Mouse (Mus musculus) MEL (cell line): Measurements from ENCODE around the gene Vmn1r42. TPM values are rescaled to one million over a fixed set of nuclear protein-coding genes. Genes with fewer than 3 reads are reported as not detected.

Experiments
- DNase-seq: peaks from one replicate; pipeline ENCODE4 v3.0.0; 2011; ENCODE audit warnings: low read depth, low spot score
- H3K27ac ChIP-seq: 2 replicates; pipeline ENCODE4 v1.5.1; 2012; ENCODE audit warnings: low read depth, mild to moderate bottlenecking, control low read depth, low read length, moderate library complexity; ENCODE audit not compliant: control insufficient read depth
- H3K27me3 ChIP-seq, 2 experiments: fragments of 150-350 bp in 1 of 2; sonication (generic) in 1 of 2; 2 replicates each; pipeline ENCODE4 v1.6.1; 2012; ENCODE audit warnings: low read length in 2 of 2, mild to moderate bottlenecking in 2 of 2, improper control_type of control experiment in 1 of 2, moderate library complexity in 1 of 2; ENCODE audit not compliant: insufficient read depth in 2 of 2, control insufficient read depth in 1 of 2
- H3K36me3 ChIP-seq, 2 experiments: 2 replicates each; pipeline ENCODE4 v1.6.1; 2012 to 2014; ENCODE audit warnings: low read length in 2 of 2, improper control_type of control experiment in 1 of 2, inconsistent platforms in 1 of 2, mild to moderate bottlenecking in 1 of 2; ENCODE audit not compliant: insufficient read depth in 2 of 2, control insufficient read depth in 1 of 2
- H3K4me1 ChIP-seq, 2 experiments: fragments of 150-350 bp in 1 of 2; sonication (generic) in 1 of 2; 2 replicates each; pipeline ENCODE4 v1.6.1; 2012; ENCODE audit warnings: low read length in 2 of 2, improper control_type of control experiment in 1 of 2, mild to moderate bottlenecking in 1 of 2; ENCODE audit not compliant: insufficient read depth in 2 of 2, control insufficient read depth in 1 of 2
- H3K4me3 ChIP-seq, 2 experiments: fragments of 150-350 bp in 1 of 2; sonication (generic) in 1 of 2; 2 replicates each; pipeline ENCODE4 v1.5.1; 2012; ENCODE audit warnings: low read depth in 2 of 2, low read length in 2 of 2, mild to moderate bottlenecking in 2 of 2, moderate library complexity in 2 of 2, control low read depth in 1 of 2, improper control_type of control experiment in 1 of 2; ENCODE audit not compliant: control insufficient read depth in 1 of 2, insufficient read depth in 1 of 2
- H3K79me2 ChIP-seq: 2 replicates; pipeline ENCODE4 v1.6.1; 2012; ENCODE audit warnings: mild to moderate bottlenecking, low read length, moderate library complexity; ENCODE audit not compliant: control insufficient read depth, poor library complexity, insufficient read depth
- H3K9ac ChIP-seq: 2 replicates; pipeline ENCODE4 v1.6.1; 2012; ENCODE audit warnings: low read depth, mild to moderate bottlenecking, control low read depth, low read length, moderate library complexity; ENCODE audit not compliant: control insufficient read depth, poor library complexity, severe bottlenecking
- H3K9me3 ChIP-seq: fragments of 150-350 bp; sonication (generic); replicated peaks from 2 replicates; pipeline ENCODE4 v1.6.1; 2012; ENCODE audit warnings: mild to moderate bottlenecking, low read length, improper control_type of control experiment, moderate library complexity; ENCODE audit not compliant: insufficient read depth
- CHD1 ChIP-seq: IDR thresholded peaks from 2 replicates; pipeline ENCODE4 v1.6.1; 2012; ENCODE audit warnings: low read depth, mild to moderate bottlenecking, inconsistent platforms, low read length, improper control_type of control experiment
- ETS1 ChIP-seq: IDR thresholded peaks from 2 replicates; pipeline ENCODE4 v1.6.1; 2012; ENCODE audit warnings: low read depth, mild to moderate bottlenecking, inconsistent platforms, low read length, improper control_type of control experiment, moderate library complexity
- GABPA ChIP-seq: IDR thresholded peaks from 2 replicates; pipeline ENCODE4 v1.6.1; 2012; ENCODE audit warnings: low read depth, mild to moderate bottlenecking, inconsistent platforms, low read length, improper control_type of control experiment, moderate library complexity
- GATA1 ChIP-seq: IDR thresholded peaks from 2 replicates; pipeline ENCODE4 v1.6.1; 2011; ENCODE audit warnings: low read depth, low read length, improper control_type of control experiment
- HCFC1 ChIP-seq: IDR thresholded peaks from 2 replicates; pipeline ENCODE4 v1.6.1; 2012; ENCODE audit warnings: low read depth, mild to moderate bottlenecking, inconsistent platforms, low read length, improper control_type of control experiment, moderate library complexity
- JUND ChIP-seq: IDR thresholded peaks from 2 replicates; pipeline ENCODE4 v1.6.1; 2011; ENCODE audit warnings: low read depth, mild to moderate bottlenecking, improper control_type of control experiment, low read length
- KAT2A ChIP-seq: conservative IDR thresholded peaks from 2 replicates; pipeline ENCODE4 v1.6.1; 2012; ENCODE audit warnings: low read depth, low read length, improper control_type of control experiment, inconsistent platforms
- MAFK ChIP-seq: IDR thresholded peaks from 2 replicates; pipeline ENCODE4 v1.6.1; 2011; ENCODE audit warnings: low read depth, mild to moderate bottlenecking, low read length, improper control_type of control experiment, borderline replicate concordance
- MAZ ChIP-seq: IDR thresholded peaks from 2 replicates; pipeline ENCODE4 v1.6.1; 2012; ENCODE audit warnings: low read depth, mild to moderate bottlenecking, inconsistent platforms, low read length, improper control_type of control experiment
- MEF2A ChIP-seq: IDR thresholded peaks from 2 replicates; pipeline ENCODE4 v1.6.1; 2014; ENCODE audit warnings: low read depth, mild to moderate bottlenecking, inconsistent platforms, low read length, improper control_type of control experiment; ENCODE audit not compliant: poor library complexity, insufficient replicate concordance, severe bottlenecking; ENCODE audit errors: extremely low read depth
- MXI1 ChIP-seq: IDR thresholded peaks from 2 replicates; pipeline ENCODE4 v1.6.1; 2011; ENCODE audit warnings: mild to moderate bottlenecking, low read depth, low read length, improper control_type of control experiment
- NRF1 ChIP-seq: IDR thresholded peaks from 2 replicates; pipeline ENCODE4 v1.6.1; 2014; ENCODE audit warnings: low read depth, mild to moderate bottlenecking, inconsistent platforms, low read length, improper control_type of control experiment, moderate library complexity; ENCODE audit not compliant: poor library complexity, insufficient read depth, severe bottlenecking
- POLR2A ChIP-seq, 2 experiments: IDR thresholded peaks; 2 replicates each; pipeline ENCODE4 v1.6.1; 2011 to 2012; ENCODE audit warnings: low read length in 2 of 2, mild to moderate bottlenecking in 2 of 2, control low read depth in 1 of 2, improper control_type of control experiment in 1 of 2, low read depth in 1 of 2, moderate library complexity in 1 of 2; ENCODE audit not compliant: control insufficient read depth in 1 of 2, insufficient read depth in 1 of 2, poor library complexity in 1 of 2
- POLR2AphosphoS5 ChIP-seq: IDR thresholded peaks from 2 replicates; pipeline ENCODE4 v1.6.1; 2012; ENCODE audit warnings: low read depth, borderline replicate concordance, mild to moderate bottlenecking, inconsistent platforms, low read length, moderate library complexity, mixed read lengths
- RAD21 ChIP-seq: IDR thresholded peaks from 2 replicates; pipeline ENCODE4 v1.6.1; 2011; ENCODE audit warnings: mild to moderate bottlenecking, low read depth, low read length, improper control_type of control experiment
- TCF12 ChIP-seq: IDR thresholded peaks from 2 replicates; pipeline ENCODE4 v1.6.1; 2014; ENCODE audit warnings: low read depth, mild to moderate bottlenecking, inconsistent platforms, low read length, improper control_type of control experiment, moderate library complexity
- UBTF ChIP-seq: IDR thresholded peaks from 2 replicates; pipeline ENCODE4 v1.6.1; 2012; ENCODE audit warnings: low read depth, mild to moderate bottlenecking, inconsistent platforms, low read length, improper control_type of control experiment, moderate library complexity, borderline replicate concordance; ENCODE audit not compliant: insufficient read depth
- USF1 ChIP-seq: IDR thresholded peaks from 2 replicates; pipeline ENCODE4 v1.6.1; 2014; ENCODE audit warnings: low read depth, mild to moderate bottlenecking, inconsistent platforms, low read length, improper control_type of control experiment, moderate library complexity
- ZKSCAN1 ChIP-seq: IDR thresholded peaks from 2 replicates; pipeline ENCODE4 v1.6.1; 2012; ENCODE audit warnings: low read depth, mild to moderate bottlenecking, inconsistent platforms, low read length, improper control_type of control experiment, moderate library complexity
- ZMIZ1 ChIP-seq: IDR thresholded peaks from 2 replicates; pipeline ENCODE4 v1.6.1; 2012; ENCODE audit warnings: low read depth, mild to moderate bottlenecking, inconsistent platforms, low read length, improper control_type of control experiment, moderate library complexity
- polyA plus RNA-seq, 2 experiments: library from polyadenylated mRNA; stranded (reverse) in 1 of 2; unstranded in 1 of 2; fragments of >175 nt in 1 of 2; fragments of >200 nt in 1 of 2; gene quantifications; 2 replicates each; pipeline versions ENCODE4 v1.2.1 to v1.2.4; 2012; ENCODE audit warnings: low replicate concordance in 2 of 2, low read depth in 1 of 2; ENCODE audit not compliant: insufficient read length in 2 of 2, insufficient read depth in 1 of 2, missing spikeins in 1 of 2
- total RNA-seq: library from RNA; depleted of rRNA; stranded (reverse); fragments of 300-350 nt; gene quantifications from 2 replicates; pipeline ENCODE4 v1.2.3, GENCODE M21; 2012; rRNA removed

Gene Vmn1r42
- total and polyA plus RNA-seq, 3 experiments = not detected

- Histone ChIP-seq H3K9ac (no peak overlapping the region), H3K27me3 (no peaks in the 10 kb centered on the region), H3K27ac (no peak overlapping the region), H3K4me3 (no peak overlapping the region), H3K9me3 (no peaks in the 10 kb centered on the region), H3K4me1 (no peaks in the 10 kb centered on the region), H3K36me3 (no peaks in the 10 kb centered on the region)
- DNase-seq = no peak
- TF ChIP-seq GABPA (no peak), CHD1 (no peak), HCFC1 (no peak), RAD21 (no peak), USF1 (no peak), MAZ (no peak), JUND (no peak), ETS1 (no peak), ZMIZ1 (no peak)
- TF ChIP-seq, all 39 proteins: peak for 0
- H3K79me2 ChIP-seq = no peaks in the 10 kb centered on the region
These were observed 16.4 kb downstream of the Vmn1r42 start for GRCm38 (mm10) chr6:89859839-89860238.

- no peaks in the 10 kb centered on the region for H3K36me3 ChIP-seq
- H3K79me2 ChIP-seq = no peaks in the 10 kb centered on the region
- no peak for DNase-seq
- H3K4me1 ChIP-seq = no peaks in the 10 kb centered on the region
- H3K27me3 ChIP-seq = no peaks in the 10 kb centered on the region
- H3K27ac ChIP-seq = no peak overlapping the region
- TF ChIP-seq POLR2A (IDR thresholded peaks at IDR 0.05; ENCODE audit: control insufficient read depth in 1 of 2, insufficient read depth in 1 of 2, low read depth in 1 of 2, low read length in 2 of 2, poor library complexity in 1 of 2) (no peak), GATA1 (no peak), MXI1 (no peak), ZKSCAN1 (no peak), NRF1 (no peak), UBTF (no peak), MEF2A (no peak), TCF12 (no peak), POLR2AphosphoS5 (no peak), KAT2A (no peak), HCFC1 (no peak), MAFK (no peak), CHD1 (no peak)
- H3K4me3 ChIP-seq = no peak overlapping the region
- H3K9ac ChIP-seq = no peak overlapping the region
- no peaks in the 10 kb centered on the region for H3K9me3 ChIP-seq
These were observed 18.7 kb downstream of the Vmn1r42 start for GRCm38 (mm10) chr6:89857552-89857951.

Other genes with a start within 250 kb of the Vmn1r42 start
- 9.2 and 15.1 TPM in 2 replicates for gene Txnrd3, start 232.4 kb downstream of the Vmn1r42 start, total RNA-seq
- 1 to 10 TPM in 1 of 2 experiments, not detected in 1; 8.7 TPM for gene Txnrd3, start 232.4 kb downstream of the Vmn1r42 start, polyA plus RNA-seq
- not detected in 2 replicates for gene Vmn1r40, start 168.9 kb downstream of the Vmn1r42 start, total RNA-seq
- not detected for gene Vmn1r40, start 168.9 kb downstream of the Vmn1r42 start, polyA plus RNA-seq
- not detected in 2 replicates for gene Vmn1r41, start 135.6 kb downstream of the Vmn1r42 start, total RNA-seq
- gene Vmn1r41, start 135.6 kb downstream of the Vmn1r42 start, polyA plus RNA-seq = under 1 TPM in 1 of 2 experiments, not detected in 1; 0.10 TPM
- not detected in 2 replicates for gene Vmn1r43, start within 50 bp of the Vmn1r42 start, total RNA-seq
- under 1 TPM in 1 of 2 experiments, not detected in 1; 0.11 TPM for gene Vmn1r43, start within 50 bp of the Vmn1r42 start, polyA plus RNA-seq
- not detected in 2 replicates for gene Vmn1r44, start 7.2 kb upstream of the Vmn1r42 start, total RNA-seq
- not detected for gene Vmn1r44, start 7.2 kb upstream of the Vmn1r42 start, polyA plus RNA-seq
- not detected in 2 replicates for gene Vmn1r45, start 64.2 kb upstream of the Vmn1r42 start, total RNA-seq
- not detected for gene Vmn1r45, start 64.2 kb upstream of the Vmn1r42 start, polyA plus RNA-seq
- gene Vmn1r46, start 92.9 kb upstream of the Vmn1r42 start, total RNA-seq = not detected in 2 replicates
- not detected for gene Vmn1r46, start 92.9 kb upstream of the Vmn1r42 start, polyA plus RNA-seq
- gene Vmn1r47, start 139.7 kb upstream of the Vmn1r42 start, total RNA-seq = not detected in 2 replicates
- gene Vmn1r47, start 139.7 kb upstream of the Vmn1r42 start, polyA plus RNA-seq = not detected
- gene Vmn1r48, start 160.4 kb upstream of the Vmn1r42 start, total RNA-seq = not detected in 2 replicates
- not detected for gene Vmn1r48, start 160.4 kb upstream of the Vmn1r42 start, polyA plus RNA-seq
- not detected in 2 replicates for gene Vmn1r49, start 202.1 kb upstream of the Vmn1r42 start, total RNA-seq
- not detected for gene Vmn1r49, start 202.1 kb upstream of the Vmn1r42 start, polyA plus RNA-seq
- not detected in 2 replicates for gene Vmn1r50, start 225.0 kb upstream of the Vmn1r42 start, total RNA-seq
- gene Vmn1r50, start 225.0 kb upstream of the Vmn1r42 start, polyA plus RNA-seq = not detected
- not detected in 2 replicates for gene Vmn1r51, start 246.2 kb upstream of the Vmn1r42 start, total RNA-seq
- not detected for gene Vmn1r51, start 246.2 kb upstream of the Vmn1r42 start, polyA plus RNA-seq